ENCODE assay signal across 8 mouse cellular contexts in the genomic region with DNA sequence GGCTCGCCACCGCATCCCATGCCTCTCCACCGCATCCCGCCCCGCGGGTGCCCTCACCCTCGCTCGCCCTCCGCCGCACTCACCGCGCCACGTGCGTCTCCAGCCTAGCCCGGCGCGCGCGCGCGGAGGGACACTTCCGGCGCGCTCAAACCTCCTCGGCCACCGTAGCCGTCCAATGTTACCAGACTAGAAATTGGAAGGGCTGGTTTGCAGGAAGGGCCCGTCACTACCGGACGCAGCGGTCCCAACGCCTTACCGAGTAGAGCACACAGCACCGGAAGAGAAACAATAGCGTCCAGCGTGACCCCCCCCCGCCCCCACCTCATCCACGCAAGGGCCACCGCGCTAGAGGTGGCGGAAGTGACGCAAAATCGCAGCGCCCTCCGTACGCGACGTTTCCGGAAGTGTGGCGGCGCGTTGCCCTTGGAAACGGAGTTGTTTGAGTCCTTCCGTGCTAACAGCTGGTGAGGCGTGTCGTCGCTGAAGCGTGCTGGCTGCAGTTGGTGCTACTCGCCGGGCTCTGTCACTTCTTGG. TPM values are rescaled to one million over a fixed set of nuclear protein-coding genes. Genes with fewer than 3 reads are reported as not detected.
DNase-seq lines count a peak whose midpoint lies in the region; ATAC-seq and TF ChIP-seq lines count a peak whose summit lies in the region.

Gene Gar1, minus strand, starts transcription at position 362 of the 534 bp plus-strand sequence.

- TF ChIP-seq POLR2A in ES-Bruce4 (IDR thresholded peaks at IDR 0.05; ENCODE audit: insufficient read depth, low read length), result no peak

- H3K4me1 ChIP-seq in ES-Bruce4 (ENCODE audit: control insufficient read depth, insufficient read depth, low read length), result no peaks in the 10 kb centered on the region
- H3K4me1 ChIP-seq in forebrain, embryonic 13.5 days, result peaks cover 18% of the 10 kb centered on the region
- peaks cover 24% of the 10 kb centered on the region for H3K4me1 ChIP-seq in liver, postnatal 0 days (ENCODE audit: insufficient read depth)
- H3K4me1 ChIP-seq in neural tube, embryonic 14.5 days (ENCODE audit: control insufficient read depth, insufficient read depth, low read length), result peaks cover 11% of the 10 kb centered on the region

- no peak within 1 kb of the TSS for H3K27ac ChIP-seq in ES-Bruce4 (ENCODE audit: insufficient read depth, low read length)
- peak within 1 kb of the TSS; percentile 88 for H3K27ac ChIP-seq in forebrain, embryonic 13.5 days
- peak within 1 kb of the TSS; percentile 83 for H3K27ac ChIP-seq in liver, postnatal 0 days (ENCODE audit: low read depth)
- H3K27ac ChIP-seq in neural tube, embryonic 14.5 days (ENCODE audit: low read depth, low read length), result peak within 1 kb of the TSS; percentile 93

- H3K4me2 ChIP-seq in forebrain, embryonic 13.5 days, result peak within 1 kb of the TSS; percentile 77
- H3K4me2 ChIP-seq in liver, postnatal 0 days (ENCODE audit: low read depth, low read length), result peak within 1 kb of the TSS; percentile 88
- peak within 1 kb of the TSS; percentile 68 for H3K4me2 ChIP-seq in neural tube, embryonic 14.5 days (ENCODE audit: low read depth, low read length)

- intact Hi-C loops in heart, postnatal 10 days (cut with DNase I), result loop anchor here (2.0 to 10.0 kb wide), 4 partner anchors 46 to 876 kb away; partner anchors contain the start of genes Casp6, Elovl6 and Ostc

- WGBS in forebrain, embryonic 13.5 days, result 0% methylated on average over 60 of the region's 60 CpGs
- 1% methylated on average over 60 of the region's 60 CpGs for WGBS in large intestine, adult 2 months
- 1% methylated on average over 60 of the region's 60 CpGs for whole genome bisulfite sequencing in liver, postnatal 0 days (ENCODE audit: insufficient replicate concordance)
- WGBS in neural tube, embryonic 14.5 days, result under 1% methylated on average over 55 of the region's 60 CpGs

- H3K4me3 ChIP-seq in ES-Bruce4 (ENCODE audit: low read depth, low read length), result peak within 1 kb of the TSS; percentile 78
- peak within 1 kb of the TSS; percentile 96 for H3K4me3 ChIP-seq in forebrain, embryonic 13.5 days
- H3K4me3 ChIP-seq in liver, postnatal 0 days (ENCODE audit: low read depth, low read length), result peak within 1 kb of the TSS; percentile 82
- H3K4me3 ChIP-seq in neural tube, embryonic 14.5 days (ENCODE audit: low read depth, low read length), result peak within 1 kb of the TSS; percentile 90

- ATAC-seq in cerebellum, adult (ENCODE audit: insufficient number of reproducible peaks, low FRiP score, low TSS enrichment), result peak; percentile 91
- ATAC-seq in forebrain, embryonic 13.5 days, result peak; percentile 96
- ATAC-seq in liver, postnatal 0 days, result peak; percentile 91
- ATAC-seq in neural tube, embryonic 14.5 days (ENCODE audit: low read depth), result peak; percentile 96

- H3K27me3 ChIP-seq in ES-Bruce4 (ENCODE audit: control insufficient read depth, insufficient read depth, low read length, poor library complexity, severe bottlenecking), result no peaks in the 10 kb centered on the region
- 0 out of 2 replicates have a peak, but pooled peaks cover 5% of the 10 kb centered on the region for H3K27me3 ChIP-seq in forebrain, embryonic 13.5 days
- H3K27me3 ChIP-seq in liver, postnatal 0 days (ENCODE audit: insufficient read depth, low read length), result no peaks in the 10 kb centered on the region
- no peaks in the 10 kb centered on the region for H3K27me3 ChIP-seq in neural tube, embryonic 14.5 days (ENCODE audit: control insufficient read depth, insufficient read depth, low read length)

- H3K36me3 ChIP-seq in ES-Bruce4 (ENCODE audit: control insufficient read depth, insufficient read depth, low read length, poor library complexity, severe bottlenecking), result peaks cover 26% of the 10 kb centered on the region
- H3K36me3 ChIP-seq in forebrain, embryonic 13.5 days (ENCODE audit: poor library complexity, severe bottlenecking), result peaks cover 22% of the 10 kb centered on the region; the same call in 1 of the 2 replicates
- peaks cover 6% of the 10 kb centered on the region; the same call in 1 of the 2 replicates for H3K36me3 ChIP-seq in liver, postnatal 0 days (replicated peaks; ENCODE audit: insufficient read depth, low read length)
- H3K36me3 ChIP-seq in neural tube, embryonic 14.5 days (ENCODE audit: control insufficient read depth, insufficient read depth, low read length), result no peaks in the 10 kb centered on the region; the same call in 1 of the 2 replicates

- H3K9ac ChIP-seq in ES-Bruce4 (ENCODE audit: low read depth, poor library complexity, severe bottlenecking), result peak within 1 kb of the TSS; percentile 93
- peak within 1 kb of the TSS; percentile 80 for H3K9ac ChIP-seq in forebrain, embryonic 13.5 days
- H3K9ac ChIP-seq in liver, postnatal 0 days (replicated peaks), result peak within 1 kb of the TSS; percentile 74
- H3K9ac ChIP-seq in neural tube, embryonic 14.5 days (replicated peaks; ENCODE audit: low read depth, low read length), result peak within 1 kb of the TSS; percentile 62

- TF ChIP-seq EP300 in ES-Bruce4 (IDR thresholded peaks at IDR 0.05; ENCODE audit: insufficient read depth, low read depth, low read length), result 0 out of 2 replicates have a peak, but pooled peaks have one; percentile 28
- peak; percentile 32; the same call in 1 of the 2 replicates for TF ChIP-seq EP300 in liver, postnatal 0 days (IDR thresholded peaks at IDR 0.05; ENCODE audit: low read depth)

- TF ChIP-seq CTCF in ES-Bruce4 (IDR thresholded peaks at IDR 0.05; ENCODE audit: low read depth, low read length), result no peak
- no peak for TF ChIP-seq CTCF in liver, postnatal 0 days (IDR thresholded peaks at IDR 0.05; ENCODE audit: low read depth)

- DNase-seq in heart, postnatal 10 days, result peak; percentile 97 to 98
- DNase-seq in large intestine, adult 2 months (ENCODE audit: low read depth, low spot score), result peak; percentile 89
- peak; percentile 97 for DNase-seq in liver, postnatal 0 days
- peak; percentile 95 for DNase-seq in testis, postnatal 10 days (ENCODE audit: low spot score)

- H3K9me3 ChIP-seq in ES-Bruce4 (replicated peaks; ENCODE audit: control insufficient read depth, insufficient read depth, low read length, poor library complexity, severe bottlenecking), result no peaks in the 10 kb centered on the region
- H3K9me3 ChIP-seq in forebrain, embryonic 13.5 days (replicated peaks), result no peaks in the 10 kb centered on the region
- H3K9me3 ChIP-seq in liver, postnatal 0 days (ENCODE audit: low read length), result no peaks in the 10 kb centered on the region
- no peaks in the 10 kb centered on the region for H3K9me3 ChIP-seq in neural tube, embryonic 14.5 days (ENCODE audit: control insufficient read depth, low read length)

RNA-seq across cellular contexts. Expression of gene Gar1, which starts in this region (rescaled TPM):
- 201 and 210 TPM in 2 replicates for polyA plus RNA-seq in ES-Bruce4 (2011; ENCODE audit: insufficient read depth, insufficient read length, low read depth, missing spikeins)
- 63.1 and 65.7 TPM in 2 replicates for polyA plus RNA-seq in forebrain, embryonic 13.5 days (2015; fragmentation: Nextera tagmentation; extraction: Ambion mirVana)
- total RNA-seq in heart, postnatal 10 days (2021), result 10 to 100 TPM; 25.5 to 29.4 TPM
- 25.7 and 26.0 TPM in 2 replicates for polyA plus RNA-seq in large intestine, adult 2 months (2012; rRNA removed)
- 23.2 and 25.7 TPM in 2 replicates for polyA plus RNA-seq in liver, postnatal 0 days (2015; fragmentation: Nextera tagmentation; extraction: Ambion mirVana)
- 16.4 and 20.2 TPM in 2 replicates for polyA plus RNA-seq in neural tube, embryonic 14.5 days (2014; fragmentation: Nextera tagmentation; extraction: Ambion mirVana)
